Mouse (Mus musculus) hindbrain, embryonic 10.5 days (tissue): Measurements from ENCODE around the gene Intu. TPM values are rescaled to one million over a fixed set of nuclear protein-coding genes. Genes with fewer than 3 reads are reported as not detected.

ENCODE experiments used
- polyA plus RNA-seq: library from polyadenylated mRNA; unstranded; fragments of >200 nt; fragmentation: Nextera tagmentation; extraction: Ambion mirVana; gene quantifications from 2 replicates; pipeline ENCODE4 v1.2.1, GENCODE M21; 2016

Intu gene
- polyA plus RNA-seq, 1 experiment from 2014 or later: 5.3 TPM

Other genes starting within 250 kb of the Intu start
- 0.09 and 0.12 TPM in 2 replicates for gene Slc25a31, start 177.6 kb downstream of the Intu start, polyA plus RNA-seq
- gene Hspa4l, start 213.2 kb downstream of the Intu start, polyA plus RNA-seq: 42.2 and 49.0 TPM in 2 replicates